Mouse (Mus musculus) urinary bladder, adult 2 months (tissue): ENCODE measurements at regions not wholly inside any gene's neighbourhood (a gene's known extent, or its start where the extent isn't known, plus 50 kb on each side); places are given as distances from the start of the nearest gene placed in this dataset.

ENCODE experiments used
- DNase-seq: peaks from one replicate; pipeline ENCODE4 v3.0.0; 2022; ENCODE audit warnings: low spot score

- DNase-seq = no peak
Observed at GRCm38 (mm10) chr9:115666530-115666929, 242.7 kb upstream of the Gadl1 start.

- no peak for DNase-seq
Observed at GRCm38 (mm10) chr9:115680703-115681576, 228.3 kb upstream of the Gadl1 start.

DNA sequence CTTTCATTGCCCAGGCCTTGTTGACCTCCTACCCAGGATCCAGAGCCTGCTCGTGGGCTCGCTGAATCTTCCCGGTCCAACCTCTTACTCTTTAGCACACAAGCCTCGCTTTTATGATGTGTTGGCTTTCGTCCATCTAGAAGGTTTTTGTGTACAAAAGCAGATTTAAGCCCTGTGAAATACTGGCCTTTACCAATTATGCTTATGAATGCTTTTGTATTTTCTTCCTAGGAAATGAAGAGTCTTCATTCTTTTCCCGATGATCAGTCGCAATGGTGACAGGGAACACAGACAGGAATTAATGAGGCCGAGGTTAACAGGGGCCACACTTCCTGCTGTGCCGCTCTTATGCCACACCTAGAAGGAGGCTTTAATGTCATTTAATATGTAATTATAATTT lies 227.4 kb upstream of the Gadl1 start:
- DNase-seq = no peak

DNA sequence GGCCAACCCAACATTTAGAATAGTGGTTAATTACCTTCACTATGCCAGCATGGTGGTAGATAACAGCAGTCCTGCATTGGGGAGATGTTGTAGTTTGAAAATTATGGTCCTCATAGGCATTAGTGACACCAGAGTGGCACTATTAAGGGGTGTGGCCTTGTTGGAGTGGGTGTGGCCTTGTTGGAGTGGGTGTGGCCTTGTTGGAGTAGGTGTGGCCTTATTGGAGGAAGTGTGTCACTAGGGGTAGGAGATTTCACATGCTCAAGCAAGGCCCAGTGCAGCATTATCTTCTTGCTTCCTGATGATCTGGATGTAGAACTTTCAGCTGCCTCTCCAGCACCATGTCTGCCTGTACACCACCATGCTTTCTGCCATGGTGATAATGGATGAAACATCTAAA lies 225.3 kb upstream of the Gadl1 start:
- no peak for DNase-seq

GRCm38 (mm10) chr9:115686605-115687004 lies 222.7 kb upstream of the Gadl1 start:
- DNase-seq = no peak

DNA sequence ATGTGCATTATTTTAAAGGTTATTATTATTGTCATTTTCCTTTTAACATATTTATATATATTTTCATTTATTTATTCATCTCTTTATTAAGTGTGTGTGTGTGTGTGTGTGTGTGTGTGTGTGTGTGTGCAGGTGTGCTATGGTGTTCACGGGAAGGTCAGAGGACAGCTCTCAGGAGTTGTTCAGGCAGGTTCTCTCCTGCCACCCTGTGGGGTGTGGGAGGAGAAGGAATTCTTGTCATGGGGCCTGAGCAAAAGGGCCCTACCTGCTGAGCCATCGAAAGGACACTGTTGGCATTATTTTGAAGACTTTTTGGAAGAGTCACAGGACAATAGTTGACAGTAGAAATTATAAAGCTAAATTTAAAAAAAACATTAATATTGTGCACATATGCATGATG lies 216.4 kb upstream of the Gadl1 start:
- no peak for DNase-seq

DNA sequence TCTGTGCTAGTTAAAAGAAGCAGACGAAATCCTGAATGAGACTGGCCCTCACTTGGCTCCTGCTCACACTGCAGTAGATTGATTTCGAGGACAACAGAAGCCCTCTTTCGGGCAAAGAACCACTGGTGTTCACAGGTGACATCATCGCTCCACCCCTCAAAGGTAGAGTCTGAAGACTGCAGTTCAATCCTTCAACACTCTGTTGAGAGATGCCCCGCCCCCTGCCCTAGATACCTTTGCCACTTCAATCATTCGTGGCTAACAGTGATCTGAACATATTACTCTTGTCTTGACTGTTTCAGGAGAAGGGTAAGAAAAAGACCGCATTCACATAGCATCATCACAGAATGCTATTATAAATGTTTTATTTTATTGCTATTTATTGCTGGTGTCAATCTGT lies 205.5 kb upstream of the Gadl1 start:
- no peak for DNase-seq

- no peak for DNase-seq
Observed at GRCm38 (mm10) chr9:115704249-115704648, 205.0 kb upstream of the Gadl1 start.

DNA sequence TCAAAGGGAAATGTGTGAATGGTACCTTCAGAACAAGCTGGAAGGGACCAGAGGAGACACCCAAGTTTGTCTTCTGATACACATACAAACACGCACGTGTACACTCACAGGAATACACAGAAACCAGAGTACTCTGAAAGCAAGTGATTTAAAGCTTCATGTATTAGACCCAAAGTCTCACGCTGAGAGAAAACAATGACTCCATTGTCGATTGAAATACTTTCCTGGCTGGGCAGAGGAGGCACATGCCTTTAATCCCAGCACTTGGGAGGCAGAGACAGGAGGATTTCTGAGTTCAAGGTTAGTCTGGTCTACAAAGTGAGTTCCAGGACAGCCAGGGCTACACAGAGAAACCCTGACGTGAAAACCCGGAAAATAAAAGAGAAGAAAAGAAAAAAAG lies 203.5 kb upstream of the Gadl1 start:
- DNase-seq = no peak

DNA sequence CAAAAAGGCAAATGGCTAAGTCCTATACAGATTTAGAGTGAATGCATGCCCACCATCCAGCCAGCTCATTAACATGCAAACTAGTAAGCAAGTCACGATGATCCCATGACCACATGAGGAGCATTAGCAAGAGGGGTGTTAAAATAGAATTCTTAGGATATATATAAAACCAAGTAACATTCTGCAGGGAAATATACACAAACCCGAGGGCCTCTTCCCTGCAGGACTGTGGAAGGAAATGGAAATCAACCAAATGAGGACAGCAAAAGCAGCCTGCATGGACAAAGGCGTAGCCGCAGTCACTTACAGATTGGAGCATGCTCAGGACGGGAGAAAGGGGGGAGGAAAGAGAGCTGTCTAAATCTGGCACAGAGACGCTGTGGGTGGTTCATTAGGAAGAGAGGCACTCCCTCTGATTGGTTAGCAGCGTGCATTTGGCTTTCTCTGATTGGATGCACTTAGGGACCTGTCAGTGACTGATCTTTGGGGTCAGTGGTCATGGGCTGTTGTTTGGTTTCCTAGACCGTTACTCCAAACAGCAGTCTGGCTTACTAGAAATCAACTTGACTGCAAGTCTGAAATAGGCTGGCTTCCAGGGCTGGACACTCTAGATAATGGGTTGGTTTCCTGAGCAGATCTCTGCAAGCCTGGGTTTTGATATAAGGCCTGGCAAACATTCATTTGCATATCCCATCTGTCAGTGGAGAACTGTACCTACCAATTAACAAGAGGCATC lies 200.9 kb upstream of the Gadl1 start:
- no peak for DNase-seq

GRCm38 (mm10) chr9:115710039-115710739 lies 199.1 kb upstream of the Gadl1 start:
- DNase-seq = no peak

DNA sequence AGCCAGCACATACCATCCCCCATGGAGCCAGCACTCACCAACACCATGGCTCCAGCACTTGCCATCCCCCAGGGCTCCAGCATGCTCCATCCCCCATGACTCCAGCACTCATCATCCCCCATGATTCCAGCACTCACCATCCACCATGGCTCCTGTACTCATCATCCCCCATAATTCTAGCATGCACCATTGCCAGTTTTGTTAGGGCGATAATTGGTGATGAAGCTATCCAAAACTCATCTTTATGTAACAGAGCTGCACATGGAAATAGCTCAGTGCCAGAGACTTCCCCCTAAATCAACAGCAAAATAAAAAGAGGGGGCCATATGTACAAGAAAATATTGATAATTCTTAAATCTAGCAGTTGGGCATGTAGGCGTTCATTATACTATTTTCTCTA lies 188.9 kb upstream of the Gadl1 start:
- no peak for DNase-seq

DNA sequence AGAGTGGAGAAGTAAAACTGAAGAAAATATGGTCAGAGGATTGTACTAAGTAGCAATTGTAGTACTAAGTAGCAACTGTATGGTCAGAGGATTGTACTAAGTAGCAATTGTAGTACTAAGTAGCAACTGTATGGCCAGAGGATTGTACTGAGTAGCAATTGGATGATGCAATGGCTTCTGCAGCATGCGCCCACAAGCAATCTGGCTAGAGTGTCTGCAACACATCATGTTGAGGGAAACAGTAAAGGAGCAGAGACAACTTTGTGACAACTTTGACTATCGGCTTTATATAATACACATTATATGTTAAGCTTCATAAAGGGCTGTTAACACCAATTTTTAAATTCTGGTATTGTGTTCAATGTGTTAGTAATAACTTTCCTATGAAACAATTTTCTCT lies 188.4 kb upstream of the Gadl1 start:
- DNase-seq = no peak

- DNase-seq = no peak
Observed at GRCm38 (mm10) chr9:115724063-115724462, 185.2 kb upstream of the Gadl1 start.

- DNase-seq = no peak
Observed at GRCm38 (mm10) chr9:115727361-115727760, 181.9 kb upstream of the Gadl1 start.

GRCm38 (mm10) chr9:115731557-115731956 lies 177.7 kb upstream of the Gadl1 start:
- DNase-seq = no peak

DNA sequence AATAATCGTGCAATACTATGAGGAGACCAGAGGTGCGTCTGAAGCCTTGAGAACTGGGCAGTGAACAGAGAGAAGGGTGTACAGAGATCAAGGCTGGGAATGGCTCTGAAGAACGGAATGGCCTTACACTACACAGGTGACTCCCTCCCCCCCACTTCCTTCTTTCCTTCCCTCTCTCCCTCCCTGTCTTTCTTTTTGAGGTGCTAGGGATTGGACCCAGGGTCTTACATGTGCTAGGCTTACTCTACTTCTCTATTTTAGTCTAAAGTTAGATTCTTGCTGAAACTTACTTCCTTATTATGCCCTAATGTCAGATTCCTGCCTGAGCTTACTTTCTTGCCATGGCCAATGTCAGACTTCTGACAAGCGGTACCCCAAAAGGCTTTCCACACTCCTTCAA lies 176.2 kb upstream of the Gadl1 start:
- DNase-seq = no peak

GRCm38 (mm10) chr9:115739984-115740383 lies 169.3 kb upstream of the Gadl1 start:
- DNase-seq = no peak

GRCm38 (mm10) chr9:115746436-115746835 lies 162.8 kb upstream of the Gadl1 start:
- DNase-seq = no peak

DNA sequence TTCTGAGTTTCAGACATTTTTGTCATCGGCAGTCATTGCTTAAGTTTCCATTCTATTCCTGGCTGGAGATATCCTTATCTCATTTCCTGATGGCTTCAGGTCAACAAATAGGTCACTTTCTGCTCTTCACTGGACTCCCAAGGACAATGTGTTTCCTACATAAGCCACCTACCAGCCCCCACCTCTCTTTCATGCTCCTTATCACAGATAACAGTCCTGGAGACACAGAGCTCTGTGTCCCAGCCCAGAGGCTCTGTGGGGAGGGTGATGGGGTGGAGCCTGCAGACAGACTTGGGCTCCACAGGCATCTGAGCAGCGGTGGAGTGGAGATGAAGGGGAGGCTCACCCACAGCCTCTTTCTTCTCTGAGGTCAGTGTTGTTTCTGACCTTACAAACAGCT lies 148.8 kb upstream of the Gadl1 start:
- no peak for DNase-seq

DNA sequence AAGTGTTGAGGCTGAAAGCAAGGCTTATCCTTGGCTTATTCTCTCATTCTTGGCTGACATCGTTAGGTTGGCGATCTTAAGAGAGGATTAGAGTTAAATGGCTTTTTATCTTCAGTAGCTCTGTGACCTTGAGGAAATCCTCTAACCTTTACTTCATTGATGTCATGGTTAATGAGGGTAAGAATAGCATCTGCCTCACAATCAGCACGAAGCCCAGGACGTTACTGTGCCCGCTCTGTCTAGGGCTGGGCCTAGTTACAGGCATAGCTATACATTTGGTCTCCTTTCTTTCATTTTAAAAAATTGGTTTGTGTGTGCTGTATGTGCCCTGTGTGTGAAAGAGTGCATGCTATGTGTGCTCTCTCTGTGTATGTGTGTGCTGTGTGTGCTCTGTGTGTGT lies 145.1 kb upstream of the Gadl1 start:
- DNase-seq = no peak

DNA sequence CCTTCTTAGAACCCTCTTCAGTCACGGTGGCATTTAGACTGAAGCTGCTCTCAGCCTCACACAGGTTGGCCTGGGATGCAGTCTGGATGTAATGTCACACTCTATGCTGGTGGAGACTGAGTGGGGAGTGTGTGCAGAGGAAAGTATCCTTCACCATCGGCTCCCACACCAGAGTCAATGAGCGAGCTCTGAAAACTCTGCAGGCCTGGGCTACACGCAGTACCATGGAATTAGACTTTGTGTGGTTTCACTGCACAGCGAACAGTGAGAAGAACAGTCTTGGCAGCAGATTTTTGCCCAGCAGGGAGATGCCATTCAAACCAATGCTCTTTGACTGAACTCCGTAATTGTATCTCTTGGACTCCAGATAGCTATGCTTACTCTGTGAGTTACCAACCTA lies 142.8 kb upstream of the Gadl1 start:
- no peak for DNase-seq

GRCm38 (mm10) chr9:115775112-115775511 lies 134.1 kb upstream of the Gadl1 start:
- no peak for DNase-seq
